Mouse (Mus musculus): ENCODE results near the gene Gm7137. TPM values are rescaled to one million over a fixed set of nuclear protein-coding genes. Genes with fewer than 3 reads are reported as not detected.
A peak's percentile ranks its signal among the peaks of the same experiment; 100 is the strongest.
"Not testable (repeated sequence)": the region's sequence is repeated elsewhere in the genome, so short reads cannot be mapped to it uniquely, and the experiment has no call there.

The Gm7137 gene
- polyA plus RNA-seq, 1 experiment: not detected

DNA sequence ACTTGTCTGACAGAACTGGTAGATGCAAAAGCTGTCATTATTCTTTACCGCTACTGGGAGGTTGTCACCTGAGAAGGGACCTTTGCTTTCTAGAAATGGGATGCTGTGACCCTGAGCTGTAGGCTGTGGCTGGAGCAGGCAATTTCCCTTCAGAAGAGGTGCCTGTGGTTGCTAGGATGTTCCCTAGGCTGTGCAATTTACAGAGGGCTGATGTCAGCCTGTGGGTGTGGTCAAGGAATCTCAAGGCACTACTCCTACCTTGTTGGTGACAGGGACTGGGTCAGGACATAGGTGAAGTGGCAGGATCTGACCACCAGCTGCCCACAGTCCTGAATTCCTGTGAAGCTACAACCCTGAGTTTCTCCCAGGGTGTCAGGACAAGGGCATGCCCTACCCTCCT is 18.3 kb downstream of the Gm7137 start:
- Histone ChIP-seq H3K9me3 (replicated peaks; ENCODE audit: control insufficient read depth, insufficient read depth, low read length, poor library complexity, severe bottlenecking) (no peaks in the 10 kb centered on the region), H3K4me3 (ENCODE audit: low read depth, low read length) (no peak overlapping the region), H3K4me1 (ENCODE audit: control insufficient read depth, insufficient read depth, low read length) (no peaks in the 10 kb centered on the region), H3K36me3 (ENCODE audit: control insufficient read depth, insufficient read depth, low read length, poor library complexity, severe bottlenecking) (no peaks in the 10 kb centered on the region), H3K27ac (ENCODE audit: insufficient read depth, low read length) (no peak overlapping the region), H3K27me3 (ENCODE audit: control insufficient read depth, insufficient read depth, low read length, poor library complexity, severe bottlenecking) (no peaks in the 10 kb centered on the region), H3K9ac (ENCODE audit: low read depth, poor library complexity, severe bottlenecking) (no peak overlapping the region)
- TF ChIP-seq EP300 (IDR thresholded peaks at IDR 0.05; ENCODE audit: insufficient read depth, low read depth, low read length) (no peak), CTCF (IDR thresholded peaks at IDR 0.05; ENCODE audit: low read depth, low read length) (no peak), POLR2A (IDR thresholded peaks at IDR 0.05; ENCODE audit: insufficient read depth, low read length) (no peak)

DNA sequence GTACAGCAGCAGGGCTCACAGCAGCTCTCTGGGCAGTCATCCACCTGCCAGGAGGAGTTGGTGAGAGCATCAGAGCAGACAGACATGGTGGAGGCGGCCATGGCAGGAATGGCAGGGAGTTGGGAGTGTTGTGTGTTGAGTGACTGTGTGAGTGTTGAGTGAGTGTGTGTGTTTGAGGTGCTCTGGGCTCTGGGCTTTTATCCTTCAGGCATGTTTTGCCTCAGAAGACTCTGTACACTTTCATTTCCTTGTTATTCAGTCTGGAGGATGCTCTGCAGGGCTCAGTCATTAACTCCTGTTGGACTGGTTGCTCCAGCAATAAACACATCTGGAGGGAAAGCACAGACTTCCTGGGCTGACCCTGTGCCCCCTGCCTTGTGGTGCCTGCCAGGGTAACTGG is 28.4 kb downstream of the Gm7137 start, which contains the start of gene Gm3233:
Gene Gm3233 (minus strand): TSS at position 101 of the 400 bp plus-strand sequence.
- not testable (repeated sequence) for H3K4me1 ChIP-seq (ENCODE audit: control insufficient read depth, insufficient read depth, low read length); H3K9ac ChIP-seq (ENCODE audit: low read depth, poor library complexity, severe bottlenecking); H3K36me3 ChIP-seq (ENCODE audit: control insufficient read depth, insufficient read depth, low read length, poor library complexity, severe bottlenecking); H3K27ac ChIP-seq (ENCODE audit: insufficient read depth, low read length); H3K4me3 ChIP-seq (ENCODE audit: low read depth, low read length); H3K27me3 ChIP-seq (ENCODE audit: control insufficient read depth, insufficient read depth, low read length, poor library complexity, severe bottlenecking); H3K9me3 ChIP-seq (replicated peaks; ENCODE audit: control insufficient read depth, insufficient read depth, low read length, poor library complexity, severe bottlenecking)

DNA sequence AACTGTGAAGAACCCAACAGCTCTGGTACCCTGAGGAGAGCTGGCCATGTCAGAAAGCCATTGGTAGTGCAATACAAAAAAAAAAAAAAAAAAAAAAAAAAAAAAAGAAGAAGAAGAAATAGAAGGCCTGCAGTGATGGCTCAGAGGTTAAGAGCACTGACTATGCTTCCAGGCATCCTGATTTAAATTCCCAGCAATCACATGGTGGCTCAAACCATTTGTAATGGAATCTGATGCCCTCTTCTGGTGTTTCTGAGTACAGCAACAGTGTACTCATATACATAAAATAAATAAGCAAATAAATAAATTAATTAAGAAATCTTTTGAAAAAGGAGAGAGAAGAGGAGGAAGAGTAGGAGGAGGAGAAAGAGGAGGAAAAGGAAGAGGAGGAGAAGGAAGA is 34.6 kb downstream of the Gm7137 start:
- H3K27me3 ChIP-seq (ENCODE audit: control insufficient read depth, insufficient read depth, low read length, poor library complexity, severe bottlenecking): no peaks in the 10 kb centered on the region
- no peaks in the 10 kb centered on the region for H3K9me3 ChIP-seq (replicated peaks; ENCODE audit: control insufficient read depth, insufficient read depth, low read length, poor library complexity, severe bottlenecking)
- no peak overlapping the region for H3K4me3 ChIP-seq (ENCODE audit: low read depth, low read length)
- no peaks in the 10 kb centered on the region for H3K4me1 ChIP-seq (ENCODE audit: control insufficient read depth, insufficient read depth, low read length)
- no peak for TF ChIP-seq EP300 (IDR thresholded peaks at IDR 0.05; ENCODE audit: insufficient read depth, low read depth, low read length)
- TF ChIP-seq CTCF (IDR thresholded peaks at IDR 0.05; ENCODE audit: low read depth, low read length): no peak
- no peak for TF ChIP-seq POLR2A (IDR thresholded peaks at IDR 0.05; ENCODE audit: insufficient read depth, low read length)
- H3K9ac ChIP-seq (ENCODE audit: low read depth, poor library complexity, severe bottlenecking): no peak overlapping the region
- H3K27ac ChIP-seq (ENCODE audit: insufficient read depth, low read length): no peak overlapping the region
- no peaks in the 10 kb centered on the region for H3K36me3 ChIP-seq (ENCODE audit: control insufficient read depth, insufficient read depth, low read length, poor library complexity, severe bottlenecking)

DNA sequence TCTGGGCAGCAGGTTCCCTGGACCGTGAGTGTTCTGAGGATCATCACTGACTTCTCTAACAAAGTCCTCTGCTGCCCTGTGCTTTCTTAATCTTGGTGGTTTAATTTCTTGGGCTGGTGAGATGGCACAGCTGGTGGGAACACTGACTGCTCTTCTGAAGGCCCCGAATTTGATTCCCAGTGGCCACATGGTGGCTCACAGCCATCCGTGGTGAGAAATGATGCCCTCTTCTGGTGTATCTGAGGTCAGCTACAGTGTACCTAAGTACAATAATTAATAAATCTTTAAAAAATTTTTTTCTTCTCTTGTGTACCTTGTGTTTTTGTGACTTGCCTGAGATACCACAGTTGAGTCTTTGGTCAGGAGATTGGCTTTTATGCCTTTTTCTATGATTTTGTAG is 35.7 kb downstream of the Gm7137 start:
- not testable (repeated sequence) for H3K9me3 ChIP-seq (replicated peaks; ENCODE audit: control insufficient read depth, insufficient read depth, low read length, poor library complexity, severe bottlenecking); H3K27me3 ChIP-seq (ENCODE audit: control insufficient read depth, insufficient read depth, low read length, poor library complexity, severe bottlenecking); H3K9ac ChIP-seq (ENCODE audit: low read depth, poor library complexity, severe bottlenecking); H3K4me1 ChIP-seq (ENCODE audit: control insufficient read depth, insufficient read depth, low read length); H3K4me3 ChIP-seq (ENCODE audit: low read depth, low read length); H3K27ac ChIP-seq (ENCODE audit: insufficient read depth, low read length); H3K36me3 ChIP-seq (ENCODE audit: control insufficient read depth, insufficient read depth, low read length, poor library complexity, severe bottlenecking)
- TF ChIP-seq CTCF (IDR thresholded peaks at IDR 0.05; ENCODE audit: low read depth, low read length): peak; percentile 39

DNA sequence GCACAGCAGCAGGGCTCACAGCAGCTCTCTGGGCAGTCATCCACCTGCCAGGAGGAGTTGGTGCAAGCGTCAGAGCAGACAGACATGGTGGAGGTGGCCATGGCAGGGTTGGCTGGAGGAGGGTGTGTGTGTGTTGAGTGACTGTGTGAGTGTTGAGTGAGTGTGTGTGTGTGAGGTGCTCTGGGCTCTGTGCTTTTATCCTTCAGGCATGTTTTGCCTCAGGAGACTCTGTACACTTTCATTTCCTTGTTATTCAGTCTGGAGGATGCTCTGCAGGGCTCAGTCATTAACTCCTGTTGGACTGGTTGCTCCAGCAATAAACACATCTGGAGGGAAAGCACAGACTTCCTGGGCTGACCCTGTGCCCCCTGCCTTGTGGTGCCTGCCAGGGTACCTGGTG is 36.7 kb downstream of the Gm7137 start, which contains the start of gene Gm9736:
Gene Gm9736 (minus strand): TSS at position 101 of the 400 bp plus-strand sequence.
- H3K4me1 ChIP-seq (ENCODE audit: control insufficient read depth, insufficient read depth, low read length); H3K27ac ChIP-seq (ENCODE audit: insufficient read depth, low read length); H3K9ac ChIP-seq (ENCODE audit: low read depth, poor library complexity, severe bottlenecking); H3K27me3 ChIP-seq (ENCODE audit: control insufficient read depth, insufficient read depth, low read length, poor library complexity, severe bottlenecking); H3K9me3 ChIP-seq (replicated peaks; ENCODE audit: control insufficient read depth, insufficient read depth, low read length, poor library complexity, severe bottlenecking); H3K36me3 ChIP-seq (ENCODE audit: control insufficient read depth, insufficient read depth, low read length, poor library complexity, severe bottlenecking); H3K4me3 ChIP-seq (ENCODE audit: low read depth, low read length): not testable (repeated sequence)

DNA sequence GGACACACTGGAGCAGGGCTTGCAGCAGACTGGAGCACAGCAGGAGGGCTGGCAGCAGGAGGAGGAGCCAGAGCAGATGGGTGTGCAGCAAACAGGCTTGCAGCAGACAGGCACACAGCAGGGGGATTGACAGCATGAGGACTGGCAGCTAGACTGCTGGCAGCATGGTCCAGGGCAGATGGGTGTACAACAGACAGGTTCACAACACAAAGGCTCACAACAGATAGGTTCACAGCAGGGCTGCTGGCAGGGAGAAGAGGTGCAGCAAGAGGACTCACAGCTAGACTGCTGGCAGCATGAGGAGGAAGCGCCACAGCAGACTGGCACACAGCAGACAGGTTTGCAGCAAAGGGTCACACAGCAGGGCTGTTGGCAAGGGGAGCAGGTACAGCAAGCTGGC is 37.3 kb downstream of the Gm7137 start:
- H3K4me3 ChIP-seq (ENCODE audit: low read depth, low read length); H3K4me1 ChIP-seq (ENCODE audit: control insufficient read depth, insufficient read depth, low read length); H3K27me3 ChIP-seq (ENCODE audit: control insufficient read depth, insufficient read depth, low read length, poor library complexity, severe bottlenecking); H3K9ac ChIP-seq (ENCODE audit: low read depth, poor library complexity, severe bottlenecking); H3K36me3 ChIP-seq (ENCODE audit: control insufficient read depth, insufficient read depth, low read length, poor library complexity, severe bottlenecking); H3K27ac ChIP-seq (ENCODE audit: insufficient read depth, low read length); H3K9me3 ChIP-seq (replicated peaks; ENCODE audit: control insufficient read depth, insufficient read depth, low read length, poor library complexity, severe bottlenecking): not testable (repeated sequence)

DNA sequence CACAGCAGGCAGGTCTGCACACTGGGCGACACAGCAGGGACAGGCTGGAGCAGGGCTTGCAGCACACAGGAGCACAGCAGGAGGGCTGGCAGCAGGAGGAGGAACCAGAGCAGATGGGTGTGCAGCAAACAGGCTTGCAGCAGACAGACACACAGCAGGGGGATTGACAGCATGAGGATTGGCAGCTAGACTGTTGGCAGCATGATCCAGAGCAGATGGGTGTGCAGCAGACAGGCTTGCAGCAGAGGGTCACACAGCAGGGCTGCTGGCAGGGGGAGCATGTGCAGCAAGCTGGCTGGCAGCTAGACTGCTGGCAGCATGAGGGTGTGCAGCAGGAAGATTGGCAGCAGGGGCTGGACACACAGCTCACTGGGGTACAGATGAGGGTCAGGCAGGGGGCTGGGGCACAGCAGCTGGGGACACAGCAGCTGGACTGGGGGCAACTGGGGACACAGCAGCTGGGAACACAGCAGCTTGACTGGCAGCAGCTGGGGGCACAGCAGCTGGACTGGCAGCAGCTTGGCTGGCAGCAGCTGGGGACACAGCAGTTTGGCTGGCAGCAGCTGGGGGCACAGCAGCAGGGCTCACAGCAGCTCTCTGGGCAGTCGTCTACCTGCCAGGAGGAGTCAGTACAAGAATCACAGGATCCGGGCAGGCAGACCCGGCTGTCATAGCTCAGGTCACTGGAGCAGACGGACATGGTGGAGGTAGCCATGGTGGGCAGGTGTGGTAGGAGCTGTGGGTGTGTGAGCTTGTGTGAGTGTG is 45.9 kb downstream of the Gm7137 start, which contains the start of gene Gm18596:
Gene Gm18596 (minus strand): TSS at position 715 of the 765 bp plus-strand sequence.
- not testable (repeated sequence) for H3K4me3 ChIP-seq (ENCODE audit: low read depth, low read length); H3K4me1 ChIP-seq (ENCODE audit: control insufficient read depth, insufficient read depth, low read length); H3K9me3 ChIP-seq (replicated peaks; ENCODE audit: control insufficient read depth, insufficient read depth, low read length, poor library complexity, severe bottlenecking); H3K27ac ChIP-seq (ENCODE audit: insufficient read depth, low read length); H3K9ac ChIP-seq (ENCODE audit: low read depth, poor library complexity, severe bottlenecking); H3K36me3 ChIP-seq (ENCODE audit: control insufficient read depth, insufficient read depth, low read length, poor library complexity, severe bottlenecking); H3K27me3 ChIP-seq (ENCODE audit: control insufficient read depth, insufficient read depth, low read length, poor library complexity, severe bottlenecking)
